Mouse (Mus musculus) heart, postnatal 0 days (tissue): ENCODE measurements at regions not wholly inside any gene's neighbourhood (a gene's known extent, or its start where the extent isn't known, plus 50 kb on each side); places are given as distances from the start of the nearest gene placed in this dataset.

ENCODE experiments used
- CTCF ChIP-seq: IDR thresholded peaks from 2 replicates; pipeline ENCODE4 v1.5.1; 2016; ENCODE audit warnings: antibody characterized with exemption, control low read depth, low read depth
- EP300 ChIP-seq: IDR thresholded peaks from 2 replicates; pipeline ENCODE4 v1.6.1; 2016; ENCODE audit warnings: antibody characterized with exemption, low read depth

- no peak for TF ChIP-seq CTCF
- TF ChIP-seq EP300: no peak
Measured at GRCm38 (mm10) chr11:45750249-45750648, 101.6 kb upstream of the Clint1 start.
